Mouse (Mus musculus) stomach, postnatal 0 days (tissue): ENCODE measurements at regions not wholly inside any gene's neighbourhood (a gene's known extent, or its start where the extent isn't known, plus 50 kb on each side); places are given as distances from the start of the nearest gene placed in this dataset.

Source experiments
- CTCF ChIP-seq: IDR thresholded peaks from 2 replicates; pipeline ENCODE4 v1.5.1; 2016; ENCODE audit warnings: antibody characterized with exemption, low read depth, mild to moderate bottlenecking, moderate library complexity
- EP300 ChIP-seq: optimal IDR thresholded peaks from 2 replicates; pipeline ENCODE3; 2016; ENCODE audit warnings: antibody characterized with exemption

DNA sequence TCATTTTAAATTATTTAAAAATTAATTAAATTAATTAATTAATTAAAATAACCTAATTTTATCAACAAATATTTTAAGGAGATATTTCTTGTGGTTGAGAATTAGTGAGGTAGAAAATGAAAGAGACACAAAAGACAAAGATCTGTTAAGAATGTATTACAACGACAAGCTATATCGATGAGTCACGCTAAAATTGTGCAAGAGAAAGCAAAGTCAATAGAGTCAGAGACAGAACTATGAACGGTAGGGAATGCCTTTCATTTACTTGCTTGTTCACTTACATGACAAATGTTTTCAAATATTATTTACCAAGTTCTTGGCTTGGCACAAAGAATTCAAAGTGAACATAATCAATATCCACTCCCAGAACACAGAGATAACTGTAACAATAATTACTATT, 582.5 kb downstream of the Prkd1 start:
- TF ChIP-seq CTCF (no peak), EP300 (no peak)
